10 mouse cellular contexts compared by ENCODE assay signal in genomic region chr1:182958824-182959223, GRCm38 (mm10). TPM values are rescaled to one million over a fixed set of nuclear protein-coding genes. Genes with fewer than 3 reads are reported as not detected.
DNase-seq lines count a peak whose midpoint lies in the region; ATAC-seq lines count a peak whose summit lies in the region.
"Had no signal": no experiment of that assay in that cellular context is flagged by ENCODE, and none has a peak within 500 bp of the region (broad histone marks: within the 10 kb centered on the region; RNA-seq: fewer than 3 reads in every experiment).

No protein-coding gene starts in this region.

- no peaks in the 10 kb centered on the region for H3K9me3 ChIP-seq in neural tube, embryonic 11.5 days (ENCODE audit: control insufficient read depth, low read length)
- H3K9me3 ChIP-seq in liver, embryonic 13.5 days (replicated peaks): no peaks in the 10 kb centered on the region
- H3K9me3 ChIP-seq: megakaryocyte, embryonic 14.5 days had no signal

- no peaks in the 10 kb centered on the region for H3K36me3 ChIP-seq in neural tube, embryonic 11.5 days (ENCODE audit: control insufficient read depth, insufficient read depth, low read length)
- no peaks in the 10 kb centered on the region for H3K36me3 ChIP-seq in liver, embryonic 13.5 days

- no peak overlapping the region for H3K4me2 ChIP-seq in neural tube, embryonic 11.5 days (ENCODE audit: low read depth)
- H3K4me2 ChIP-seq in liver, embryonic 13.5 days: peak overlapping the region; percentile 68

- no peaks in the 10 kb centered on the region for H3K27me3 ChIP-seq in neural tube, embryonic 11.5 days (ENCODE audit: control insufficient read depth, insufficient read depth, low read length)
- peaks cover 22% of the 10 kb centered on the region; the same call in 1 of the 2 replicates for H3K27me3 ChIP-seq in liver, embryonic 13.5 days

- DNase-seq in heart, adult 11 months: peak; percentile 92
- DNase-seq in heart, postnatal 4 days: no peak
- DNase-seq in neural tube, embryonic 11.5 days (ENCODE audit: low spot score): no peak
- DNase-seq in neural tube, embryonic 10.5 days (ENCODE audit: extremely low spot score, low spot score): no peak
- DNase-seq in liver, embryonic 13.5 days: no peak
- no peak for DNase-seq in frontal cortex, postnatal 25 days (ENCODE audit: low spot score in 2 of 2)
- DNase-seq in adrenal gland, adult 8-10 months: no peak
- DNase-seq in kidney, postnatal 10 days: no peak

- 26% methylated on average over 3 of the region's 3 CpGs for WGBS in neural tube, embryonic 11.5 days
- 47% methylated on average over 3 of the region's 3 CpGs for WGBS in liver, embryonic 13.5 days (ENCODE audit: insufficient replicate concordance)

- H3K4me1 ChIP-seq in neural tube, embryonic 11.5 days (ENCODE audit: control insufficient read depth, insufficient read depth, low read length): peaks cover 6% of the 10 kb centered on the region; the same call in 1 of the 2 replicates
- H3K4me1 ChIP-seq in liver, embryonic 13.5 days (replicated peaks): peaks cover 36% of the 10 kb centered on the region

- H3K9ac ChIP-seq in neural tube, embryonic 11.5 days (ENCODE audit: low read length): no peak overlapping the region; the same call in none of the 2 replicates
- H3K9ac ChIP-seq in liver, embryonic 13.5 days: no peak overlapping the region

- H3K4me3 ChIP-seq in neural tube, embryonic 11.5 days (ENCODE audit: low read depth, low read length): peak overlapping the region; percentile 40; the same call in 1 of the 2 replicates
- no peak overlapping the region for H3K4me3 ChIP-seq in liver, embryonic 13.5 days (replicated peaks)
- H3K4me3 ChIP-seq: erythroblast, embryonic 14.5 days had no signal

- ATAC-seq in neural tube, embryonic 11.5 days (ENCODE audit: insufficient read depth, low FRiP score, low TSS enrichment): 0 out of 2 replicates have a peak, but pooled peaks have one; percentile 28
- no peak for ATAC-seq in liver, embryonic 13.5 days (ENCODE audit: low read depth)

- no peak overlapping the region for H3K27ac ChIP-seq in neural tube, embryonic 11.5 days (ENCODE audit: low read depth, low read length)
- H3K27ac ChIP-seq in liver, embryonic 13.5 days: no peak overlapping the region

RNA-seq across cellular contexts. Expression of gene Tlr5, which starts 4.2 kb away (rescaled TPM):
- 1 to 10 TPM; 1.9 to 2.0 TPM for total RNA-seq in heart, postnatal 4 days (2021)
- polyA plus RNA-seq in neural tube, embryonic 11.5 days (2014; fragmentation: Nextera tagmentation; extraction: Ambion mirVana): 0.29 and 0.55 TPM in 2 replicates
- polyA plus RNA-seq in liver, embryonic 13.5 days (2015; fragmentation: Nextera tagmentation; extraction: Ambion mirVana): 0.40 and 0.61 TPM in 2 replicates
- total RNA-seq in adrenal gland, adult 8-10 months (2022): 1 to 10 TPM in 1 of 4 experiments, under 1 TPM in 3; 0.61 to 2.5 (median 0.73) TPM
- polyA plus RNA-seq: erythroblast, embryonic 14.5 days had no signal
